Mouse (Mus musculus) cortical plate, adult 2 months (tissue): ENCODE data around the gene Spty2d1. TPM values are rescaled to one million over a fixed set of nuclear protein-coding genes. Genes with fewer than 3 reads are reported as not detected.

Source experiments
- H3K27ac ChIP-seq: fragments of 200-500 bp; 2 replicates; pipeline ENCODE4 v1.5.1; 2012; ENCODE audit warnings: low read length, control low read depth, inconsistent platforms; ENCODE audit not compliant: insufficient read depth
- H3K4me1 ChIP-seq: fragments of 200-500 bp; 2 replicates; pipeline ENCODE4 v1.6.1; 2011; ENCODE audit warnings: low read length; ENCODE audit not compliant: control insufficient read depth, insufficient read depth
- H3K4me3 ChIP-seq: fragments of 200-500 bp; 2 replicates; pipeline ENCODE4 v1.5.1; 2011; ENCODE audit warnings: mild to moderate bottlenecking, low read length, control low read depth; ENCODE audit not compliant: insufficient read depth
- CTCF ChIP-seq: fragments of 200-500 bp; IDR thresholded peaks from 2 replicates; pipeline ENCODE4 v1.5.1; 2011; ENCODE audit warnings: mild to moderate bottlenecking, control low read depth, low read length; ENCODE audit not compliant: insufficient read depth; ENCODE audit errors: extremely low read depth
- POLR2A ChIP-seq: fragments of 200-500 bp; IDR thresholded peaks from 2 replicates; pipeline ENCODE4 v1.6.1; 2011; ENCODE audit warnings: mild to moderate bottlenecking, low read length, control low read depth; ENCODE audit not compliant: insufficient read depth; ENCODE audit errors: extremely low read depth
- polyA plus RNA-seq: library from polyadenylated mRNA; depleted of rRNA; stranded (reverse); fragments of >200 nt; gene quantifications from 2 replicates; pipeline ENCODE4 v1.2.3, GENCODE M21; 2012

Spty2d1 gene
- polyA plus RNA-seq, 1 experiment: 6.8 TPM

GRCm38 (mm10) chr7:47024454-47024853, 16.2 kb upstream of the Spty2d1 start:
- TF ChIP-seq CTCF: no peak
- TF ChIP-seq POLR2A: no peak
- Histone ChIP-seq H3K4me3 (no peak overlapping the region), H3K4me1 (no peaks in the 10 kb centered on the region; the same call in 1 of the 2 replicates), H3K27ac (no peak overlapping the region)

- TF ChIP-seq POLR2A: no peak
- TF ChIP-seq CTCF: peak; percentile 89
- Histone ChIP-seq H3K4me3 (no peak overlapping the region), H3K4me1 (no peaks in the 10 kb centered on the region; the same call in 1 of the 2 replicates), H3K27ac (no peak overlapping the region)
Observed at GRCm38 (mm10) chr7:47023530-47023929, 15.3 kb upstream of the Spty2d1 start.

- Histone ChIP-seq H3K4me3 (no peak overlapping the region), H3K4me1 (no peaks in the 10 kb centered on the region; the same call in 1 of the 2 replicates), H3K27ac (no peak overlapping the region)
- TF ChIP-seq CTCF (no peak), POLR2A (no peak)
Observed at GRCm38 (mm10) chr7:47022482-47022881, 14.3 kb upstream of the Spty2d1 start.

- no peaks in the 10 kb centered on the region; the same call in 1 of the 2 replicates for H3K4me1 ChIP-seq
- TF ChIP-seq POLR2A (no peak), CTCF (no peak)
- no peak overlapping the region for H3K27ac ChIP-seq
- no peak overlapping the region for H3K4me3 ChIP-seq
Observed at GRCm38 (mm10) chr7:47020956-47021355, 12.7 kb upstream of the Spty2d1 start.

- Histone ChIP-seq H3K27ac (no peak overlapping the region), H3K4me1 (no peaks in the 10 kb centered on the region; the same call in 1 of the 2 replicates), H3K4me3 (no peak overlapping the region)
- no peak for TF ChIP-seq CTCF
- TF ChIP-seq POLR2A: no peak
Observed at GRCm38 (mm10) chr7:47019641-47020040, 11.4 kb upstream of the Spty2d1 start.

GRCm38 (mm10) chr7:47017146-47017545, 8.9 kb upstream of the Spty2d1 start:
- Histone ChIP-seq H3K4me3 (no peak overlapping the region), H3K27ac (no peak overlapping the region), H3K4me1 (no peaks in the 10 kb centered on the region; the same call in 1 of the 2 replicates)
- TF ChIP-seq CTCF (no peak), POLR2A (no peak)

GRCm38 (mm10) chr7:47016602-47017001, 8.4 kb upstream of the Spty2d1 start:
- Histone ChIP-seq H3K4me3 (no peak overlapping the region), H3K27ac (no peak overlapping the region), H3K4me1 (no peaks in the 10 kb centered on the region; the same call in 1 of the 2 replicates)
- no peak for TF ChIP-seq POLR2A
- TF ChIP-seq CTCF: no peak

GRCm38 (mm10) chr7:47015390-47016065, 7.3 kb upstream of the Spty2d1 start:
- Histone ChIP-seq H3K27ac (no peak overlapping the region), H3K4me3 (no peak overlapping the region), H3K4me1 (no peaks in the 10 kb centered on the region; the same call in 1 of the 2 replicates)
- TF ChIP-seq POLR2A: no peak
- TF ChIP-seq CTCF: peak; percentile 44

GRCm38 (mm10) chr7:47014564-47015389, 6.6 kb upstream of the Spty2d1 start:
- H3K4me3 ChIP-seq: no peak overlapping the region
- TF ChIP-seq CTCF (no peak), POLR2A (no peak)
- H3K27ac ChIP-seq: no peak overlapping the region
- H3K4me1 ChIP-seq: no peaks in the 10 kb centered on the region; the same call in 1 of the 2 replicates
